Mouse (Mus musculus) left cerebral cortex, adult 11 months (tissue): ENCODE results near the gene Rita1.

Source experiments
- DNase-seq: peaks from one replicate; pipeline ENCODE4 v3.0.0; 2022; ENCODE audit warnings: low spot score

Rita1 gene

DNA sequence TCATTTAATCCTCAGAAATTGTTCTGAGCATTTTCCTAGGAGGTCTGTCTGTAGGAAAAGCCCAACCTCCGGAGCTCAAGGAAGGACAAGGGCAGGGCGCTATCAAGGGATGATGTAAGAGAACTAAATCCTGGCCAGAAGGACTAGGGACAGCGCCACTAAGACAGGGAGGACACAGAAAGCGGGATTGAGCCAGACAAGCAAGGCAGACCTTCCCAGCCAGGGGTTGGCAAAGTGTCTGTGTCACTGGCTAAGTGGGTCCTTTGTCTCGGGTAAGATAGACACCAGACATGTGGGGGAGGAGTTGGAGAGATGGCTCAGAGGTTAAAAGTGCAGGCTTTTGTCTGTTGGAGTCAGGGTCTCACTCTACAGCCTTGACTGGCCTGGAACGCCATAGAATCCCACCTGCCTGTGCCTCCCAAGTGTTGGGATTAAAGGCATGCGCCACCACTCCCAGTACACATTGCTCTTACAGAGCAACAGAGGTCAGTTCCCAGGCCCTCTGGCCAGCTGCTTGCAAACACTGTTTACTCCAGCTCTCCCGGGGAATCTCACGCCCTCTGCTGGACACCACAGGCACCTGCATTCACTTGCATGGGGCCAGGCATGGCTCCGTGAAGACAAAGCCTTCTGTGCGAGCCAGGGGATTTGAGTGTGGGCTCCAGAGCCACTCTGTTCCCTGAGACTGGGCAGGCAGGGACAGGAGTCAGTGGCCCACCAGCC is 11.3 kb downstream of the Rita1 start:
- DNase-seq = no peak

GRCm38 (mm10) chr5:120599625-120600024 is 12.8 kb downstream of the Rita1 start:
- DNase-seq = no peak

DNA sequence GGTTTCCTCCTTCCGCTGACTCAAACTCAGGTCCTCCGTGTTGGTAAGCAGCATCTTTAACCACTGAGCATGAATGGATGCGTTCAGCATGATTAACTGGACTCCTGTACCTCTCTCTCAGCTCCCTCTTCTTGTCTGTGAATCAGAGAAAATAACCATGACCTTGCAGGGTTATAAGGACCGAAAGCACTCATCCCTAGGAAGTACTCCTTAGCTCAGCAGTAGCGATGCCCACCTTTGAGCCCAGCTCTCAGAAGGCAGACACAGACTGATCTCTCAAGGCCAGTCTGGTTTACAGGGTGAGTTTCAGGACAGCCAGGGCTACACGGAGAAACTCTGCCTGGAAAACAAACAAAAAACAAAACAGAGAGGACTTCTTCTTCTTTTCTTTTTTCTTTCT is 17.9 kb downstream of the Rita1 start:
- no peak for DNase-seq

DNA sequence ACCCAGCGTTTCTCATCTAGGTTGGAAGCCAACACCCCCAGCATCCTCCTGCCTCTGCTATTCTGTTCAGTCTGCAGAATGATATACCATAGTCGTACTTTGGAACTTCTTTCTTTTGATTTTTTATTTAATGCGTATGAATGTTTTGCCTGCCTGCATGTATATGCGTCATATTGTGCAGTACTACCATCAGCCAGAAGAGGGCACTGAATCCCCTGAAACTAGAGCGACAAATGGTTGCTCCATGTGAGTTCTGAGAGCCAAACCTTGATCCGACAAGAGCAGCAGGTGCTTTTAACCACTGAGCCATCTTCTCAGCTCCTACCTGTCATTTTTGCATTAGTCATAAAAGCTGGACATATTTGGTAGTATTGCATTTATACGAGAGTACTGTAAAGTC is 20.2 kb downstream of the Rita1 start:
- no peak for DNase-seq

- no peak for DNase-seq
Measured at GRCm38 (mm10) chr5:120590356-120591010, 21.9 kb downstream of the Rita1 start.

DNA sequence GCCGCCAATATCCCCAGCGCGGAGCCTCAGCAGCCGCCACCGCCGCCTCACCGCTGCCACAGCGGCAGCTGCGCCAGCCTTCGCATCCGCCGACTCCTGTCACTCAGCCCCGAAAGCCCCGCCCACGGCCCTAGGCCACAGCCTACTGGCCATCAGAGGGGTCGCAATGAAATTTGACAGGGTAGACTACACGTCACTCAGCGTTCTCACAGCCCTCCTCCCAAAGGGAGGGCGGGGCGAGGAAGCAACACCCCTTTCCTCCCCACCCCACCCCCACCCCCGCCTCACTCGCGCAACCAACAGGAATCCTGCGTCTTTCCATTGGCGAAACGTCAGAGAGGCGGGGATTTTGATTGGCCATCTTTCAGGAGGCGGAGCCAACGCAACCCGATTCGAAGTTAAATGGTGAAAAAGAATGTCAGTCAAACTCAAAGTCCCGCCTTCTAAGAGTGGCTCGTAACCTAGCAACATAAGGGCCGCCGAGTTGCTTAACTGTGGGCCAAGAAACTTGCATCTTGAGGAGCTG is 23.8 kb downstream of the Rita1 start, which contains the start of the genes Tpcn1 and Iqcd:
Gene Tpcn1 (minus strand): TSS at position 105 of the 526 bp plus-strand sequence.
Gene Iqcd (plus strand): TSS at position 448 of the 526 bp plus-strand sequence.
- peak; percentile 98 for DNase-seq

- no peak for DNase-seq
Measured at GRCm38 (mm10) chr5:120587940-120588568, 24.3 kb downstream of the Rita1 start.

DNA sequence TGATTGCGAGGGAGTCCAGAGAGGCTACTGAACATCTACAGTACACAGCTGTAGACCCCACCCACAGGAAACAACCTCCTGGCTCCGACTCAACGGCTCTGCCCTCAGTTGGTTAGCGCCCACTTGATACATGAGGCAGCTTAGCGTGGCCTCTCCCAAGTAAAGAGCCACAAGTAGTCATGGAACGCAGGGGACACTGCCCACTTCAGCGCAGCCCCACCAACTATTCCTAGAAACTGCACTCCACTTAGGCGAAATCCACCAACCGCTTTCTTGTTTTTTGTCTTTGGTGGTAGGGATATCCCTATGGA is 24.8 kb downstream of the Rita1 start:
- DNase-seq = no peak

DNA sequence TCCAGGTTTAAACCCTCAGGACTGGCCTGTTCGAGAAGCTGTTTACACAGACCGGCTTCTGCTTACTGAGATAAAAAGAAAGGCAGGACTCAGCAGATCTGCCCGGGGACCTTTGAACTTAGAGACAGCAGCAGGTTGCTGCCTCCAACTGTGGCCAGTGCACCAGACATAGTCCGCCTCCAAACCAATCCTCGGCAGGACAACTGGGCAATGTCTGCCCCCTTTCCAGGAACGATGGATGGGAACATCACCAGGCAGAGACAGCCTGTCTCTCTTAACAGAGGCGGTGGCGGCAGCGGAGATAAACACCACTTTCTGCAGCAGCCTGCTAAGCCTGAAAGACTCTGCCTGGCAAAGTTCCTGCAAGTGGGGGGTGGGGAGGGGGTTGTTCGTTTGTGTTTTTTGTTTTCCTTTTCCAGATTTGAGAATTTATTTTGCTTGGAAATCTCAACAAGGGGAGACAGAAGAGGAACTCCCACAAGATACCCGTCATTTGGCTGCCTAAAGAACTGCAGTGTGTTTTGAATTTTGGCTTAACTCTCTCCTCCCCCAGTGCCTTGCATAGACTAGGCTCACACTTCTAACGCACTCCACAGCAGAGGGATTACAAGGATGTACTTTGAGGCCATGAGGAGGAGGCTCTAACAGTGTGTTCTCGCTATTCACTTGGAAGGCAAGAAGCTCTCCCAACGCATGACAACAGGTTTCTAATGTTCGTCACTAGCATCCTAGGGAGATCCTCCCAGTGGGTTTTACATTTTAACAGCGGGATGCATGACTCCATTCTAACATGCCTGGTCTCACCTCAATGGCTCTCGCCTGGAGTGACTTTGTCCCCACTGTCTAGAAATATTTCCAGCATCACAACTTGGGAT is 25.4 kb downstream of the Rita1 start:
- DNase-seq = no peak

DNA sequence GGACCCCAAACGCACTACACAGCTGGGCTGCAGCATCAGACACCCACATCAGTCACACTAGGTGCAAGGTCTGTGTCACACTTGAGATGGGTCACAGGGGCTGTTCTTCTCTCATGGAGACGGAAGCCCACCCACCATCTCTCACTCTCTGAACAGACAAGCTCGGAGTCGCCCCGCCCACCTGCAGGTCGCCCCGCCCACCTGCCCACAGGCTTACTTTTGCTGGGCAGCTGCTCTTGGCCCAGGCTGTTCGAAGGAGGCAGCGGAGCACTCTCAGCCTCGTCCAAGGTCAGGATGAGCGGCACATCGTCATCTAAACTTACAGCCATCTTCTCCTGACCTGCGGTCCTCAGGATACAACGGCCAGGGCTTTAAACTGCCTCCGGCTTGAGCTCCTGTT is 27.4 kb downstream of the Rita1 start:
- DNase-seq = no peak

DNA sequence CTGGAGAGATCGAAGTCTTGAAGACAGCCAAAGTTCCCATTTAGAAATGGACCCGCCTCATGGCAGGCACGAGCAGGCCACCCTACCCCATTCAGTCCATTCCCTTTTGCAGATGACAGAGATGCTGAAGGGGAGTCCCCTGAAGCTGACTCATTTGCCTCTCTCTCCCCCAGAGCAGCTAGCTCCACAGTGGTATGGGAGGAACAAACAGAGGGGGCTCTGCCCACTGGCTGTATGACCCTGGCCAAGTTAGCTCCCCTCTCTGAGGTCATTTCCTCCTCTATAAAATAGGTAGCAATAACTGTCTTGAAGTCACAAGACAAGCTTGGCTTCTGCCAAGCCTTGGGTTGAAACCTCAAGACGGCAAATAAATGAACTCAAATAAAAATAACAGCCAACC is 28.9 kb downstream of the Rita1 start:
- no peak for DNase-seq

DNA sequence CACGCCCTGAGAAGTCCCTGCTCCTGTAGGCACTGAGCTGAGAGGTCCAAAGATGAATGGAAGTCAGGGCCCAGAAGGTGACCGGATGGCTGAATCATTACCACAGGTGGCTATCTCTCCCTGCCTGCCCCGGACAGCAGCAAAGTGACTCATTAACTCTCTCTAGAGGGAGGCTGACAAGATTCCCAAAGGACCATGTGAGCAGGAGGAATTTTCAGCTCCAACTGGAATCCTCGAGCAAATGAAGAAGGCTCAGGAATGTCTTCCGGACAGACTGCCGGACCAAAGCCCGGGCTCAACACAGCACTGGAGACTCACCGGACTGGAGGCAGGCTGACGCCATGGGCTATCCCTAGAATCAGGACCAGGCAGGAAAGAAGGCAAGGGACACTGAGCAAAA is 30.4 kb downstream of the Rita1 start:
- DNase-seq = no peak

- no peak for DNase-seq
Measured at GRCm38 (mm10) chr5:120579898-120580626, 32.3 kb downstream of the Rita1 start.

GRCm38 (mm10) chr5:120579211-120579897 is 33.0 kb downstream of the Rita1 start:
- DNase-seq = no peak

GRCm38 (mm10) chr5:120578504-120579081 is 33.8 kb downstream of the Rita1 start:
- no peak for DNase-seq

GRCm38 (mm10) chr5:120577935-120578441 is 34.4 kb downstream of the Rita1 start:
- no peak for DNase-seq

DNA sequence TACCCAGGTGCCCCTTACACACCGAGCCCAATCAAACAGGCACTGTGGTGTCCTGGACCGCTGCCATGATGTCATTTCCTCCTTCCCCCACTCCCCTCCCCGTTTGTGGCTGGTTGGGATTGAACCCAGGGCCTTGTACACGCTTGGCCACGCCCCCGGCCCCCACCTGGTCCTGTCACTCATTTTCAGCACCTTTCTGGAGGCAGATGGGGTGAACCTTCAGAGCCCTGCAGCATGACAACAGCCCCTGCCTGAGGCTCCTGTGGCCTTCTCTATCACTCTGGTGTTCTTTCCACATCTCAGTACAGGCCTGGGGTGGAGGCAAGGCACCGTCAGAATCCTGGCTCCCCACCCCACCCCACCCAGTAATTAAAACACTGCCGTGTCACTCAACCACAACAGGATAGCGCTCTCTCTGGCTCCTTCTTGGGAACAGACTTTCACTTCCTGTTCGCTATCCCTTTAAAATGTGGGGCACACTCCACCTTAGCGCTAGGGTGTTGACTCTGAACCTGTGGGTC is 35.5 kb downstream of the Rita1 start:
- no peak for DNase-seq

DNA sequence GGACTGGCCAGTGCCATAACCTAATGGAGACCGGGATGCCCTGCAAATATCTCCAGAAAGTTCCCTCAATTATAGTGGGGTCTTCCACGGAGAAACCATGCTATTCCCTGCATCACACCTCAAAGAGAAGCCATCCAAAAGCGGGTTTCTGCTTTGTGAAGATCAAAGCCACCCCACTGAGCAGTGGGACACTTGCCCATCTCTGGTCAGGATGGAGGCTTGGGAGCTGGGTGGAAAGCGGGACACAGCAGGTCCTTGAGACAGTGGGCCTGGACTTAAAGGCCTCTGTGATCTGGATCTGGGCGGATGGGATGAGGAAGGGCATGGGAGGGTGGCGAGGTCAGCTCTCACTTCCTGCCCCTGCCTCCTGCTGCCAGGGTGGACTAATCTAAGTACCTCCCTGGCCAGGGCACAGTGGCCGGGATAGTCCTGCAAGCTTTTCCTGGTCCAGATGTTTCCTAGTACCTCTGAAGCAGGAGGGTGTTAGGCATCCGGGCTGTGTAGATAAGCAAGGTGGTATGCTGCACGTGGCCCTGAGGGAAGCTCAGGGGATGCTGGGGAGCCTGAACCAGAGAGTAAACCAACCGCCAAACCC is 37.8 kb downstream of the Rita1 start:
- no peak for DNase-seq

- no peak for DNase-seq
Measured at GRCm38 (mm10) chr5:120571056-120571740, 41.2 kb downstream of the Rita1 start.
